Mouse (Mus musculus) neural tube, embryonic 11.5 days (tissue): Measurements from ENCODE around the gene Spint3. TPM values are rescaled to one million over a fixed set of nuclear protein-coding genes. Genes with fewer than 3 reads are reported as not detected.

ENCODE experiments used
- ATAC-seq: fragments of 200-750 bp; cut with Nextera tagmentation; 2 replicates; pipeline ENCODE4 v1.8.0; 2017; ENCODE audit warnings: moderate number of reproducible peaks, mild to moderate bottlenecking, moderate TSS enrichment, moderate library complexity; ENCODE audit not compliant: insufficient read depth, low FRiP score, low TSS enrichment
- DNase-seq: peaks from one replicate; pipeline ENCODE4 v3.0.0-alpha.2; 2015; ENCODE audit warnings: low spot score
- H3K27ac ChIP-seq: fragments of 300-500 bp; sonication (generic); 2 replicates; pipeline ENCODE4 v1.5.1; 2014; ENCODE audit warnings: low read depth, mild to moderate bottlenecking, low read length
- H3K27me3 ChIP-seq: fragments of 300-500 bp; sonication (generic); 2 replicates; pipeline ENCODE4 v1.6.1; 2014; ENCODE audit warnings: mild to moderate bottlenecking, low read length, mixed read lengths; ENCODE audit not compliant: control insufficient read depth, insufficient read depth
- H3K36me3 ChIP-seq: fragments of 300-500 bp; sonication (generic); 2 replicates; pipeline ENCODE4 v1.6.1; 2014; ENCODE audit warnings: mild to moderate bottlenecking, low read length, moderate library complexity, mixed read lengths; ENCODE audit not compliant: control insufficient read depth, insufficient read depth
- H3K4me1 ChIP-seq: fragments of 300-500 bp; sonication (generic); 2 replicates; pipeline ENCODE4 v1.6.1; 2014; ENCODE audit warnings: low read length, mixed read lengths; ENCODE audit not compliant: control insufficient read depth, insufficient read depth
- H3K4me2 ChIP-seq: fragments of 300-500 bp; sonication (generic); 2 replicates; pipeline ENCODE4 v1.6.1; 2014; ENCODE audit warnings: low read depth, mild to moderate bottlenecking, moderate library complexity
- H3K4me3 ChIP-seq: fragments of 300-500 bp; sonication (generic); 2 replicates; pipeline ENCODE4 v1.5.1; 2014; ENCODE audit warnings: low read depth, low read length
- H3K9ac ChIP-seq: fragments of 300-500 bp; sonication (generic); 2 replicates; pipeline ENCODE4 v1.6.1; 2014; ENCODE audit warnings: mild to moderate bottlenecking, low read length
- H3K9me3 ChIP-seq: fragments of 300-500 bp; sonication (generic); 2 replicates; pipeline ENCODE4 v1.6.1; 2016; ENCODE audit warnings: low read length; ENCODE audit not compliant: control insufficient read depth
- WGBS: fragments of 180-500 bp; shearing (Covaris S2); extraction: QIAGEN DNeasy Blood & Tissue Kit; methylation state at CpG from one replicate; pipeline ENCODE4 v1.1.7; 2014; 5-methylcytosine and 5-hydroxymethylcytosine counted together
- polyA plus RNA-seq: library from polyadenylated mRNA; unstranded; fragments of >200 nt; fragmentation: Nextera tagmentation; extraction: Ambion mirVana; gene quantifications from 2 replicates; pipeline ENCODE4 v1.2.1, GENCODE M21; 2014

The Spint3 gene
- polyA plus RNA-seq, 1 experiment from 2014 or later = not detected

- no peaks in the 10 kb centered on the region for H3K9me3 ChIP-seq
- H3K4me1 ChIP-seq = no peaks in the 10 kb centered on the region
- H3K27me3 ChIP-seq = no peaks in the 10 kb centered on the region
- no peak overlapping the region for H3K4me2 ChIP-seq
- H3K27ac ChIP-seq = no peak overlapping the region
- no peak overlapping the region for H3K4me3 ChIP-seq
- ATAC-seq (no peak), DNase-seq (no peak)
- 78% methylated on average over 2 of the region's 2 CpGs for WGBS
- H3K9ac ChIP-seq = no peak overlapping the region
- no peaks in the 10 kb centered on the region for H3K36me3 ChIP-seq
Measured at GRCm38 (mm10) chr2:164543745-164544144, 29.5 kb downstream of the Spint3 start.

GRCm38 (mm10) chr2:164542598-164542997, 30.7 kb downstream of the Spint3 start:
- 90% methylated on average over 7 of the region's 7 CpGs for WGBS
- H3K9me3 ChIP-seq = no peaks in the 10 kb centered on the region

GRCm38 (mm10) chr2:164542132-164542531, 31.1 kb downstream of the Spint3 start:
- WGBS = 85% methylated on average over 5 of the region's 5 CpGs
- Histone ChIP-seq H3K4me3 (no peak overlapping the region), H3K9ac (no peak overlapping the region), H3K4me1 (no peaks in the 10 kb centered on the region), H3K9me3 (no peaks in the 10 kb centered on the region), H3K36me3 (no peaks in the 10 kb centered on the region), H3K27ac (no peak overlapping the region), H3K27me3 (no peaks in the 10 kb centered on the region), H3K4me2 (no peak overlapping the region)
- DNase-seq (no peak), ATAC-seq (no peak)

More at GRCm38 (mm10) chr2:164542598-164542997, 30.7 kb downstream of the Spint3 start:
- Histone ChIP-seq H3K27me3 (no peaks in the 10 kb centered on the region), H3K36me3 (no peaks in the 10 kb centered on the region), H3K4me1 (no peaks in the 10 kb centered on the region), H3K4me2 (no peak overlapping the region), H3K9ac (no peak overlapping the region), H3K27ac (no peak overlapping the region), H3K4me3 (no peak overlapping the region)
- ATAC-seq (no peak), DNase-seq (no peak)

- no peak overlapping the region for H3K4me3 ChIP-seq
- H3K27me3 ChIP-seq = no peaks in the 10 kb centered on the region
- H3K9ac ChIP-seq = no peak overlapping the region
- DNase-seq (no peak), ATAC-seq (no peak)
- H3K4me2 ChIP-seq = no peak overlapping the region
- no peaks in the 10 kb centered on the region for H3K9me3 ChIP-seq
- no peaks in the 10 kb centered on the region for H3K36me3 ChIP-seq
- H3K4me1 ChIP-seq = no peaks in the 10 kb centered on the region
- WGBS = 53% methylated on average over 8 of the region's 8 CpGs
- no peak overlapping the region for H3K27ac ChIP-seq
Measured at GRCm38 (mm10) chr2:164540652-164541427, 32.4 kb downstream of the Spint3 start.

- no peaks in the 10 kb centered on the region for H3K27me3 ChIP-seq
- H3K36me3 ChIP-seq = no peaks in the 10 kb centered on the region
- no peaks in the 10 kb centered on the region for H3K4me1 ChIP-seq
- DNase-seq (no peak), ATAC-seq (no peak)
- no peak overlapping the region for H3K27ac ChIP-seq
- H3K4me2 ChIP-seq = no peak overlapping the region
- H3K9me3 ChIP-seq = no peaks in the 10 kb centered on the region
- whole genome bisulfite sequencing = 88% methylated on average over 4 of the region's 4 CpGs
- no peak overlapping the region for H3K4me3 ChIP-seq
- H3K9ac ChIP-seq = no peak overlapping the region
Measured at GRCm38 (mm10) chr2:164537003-164537402, 36.3 kb downstream of the Spint3 start.

GRCm38 (mm10) chr2:164534315-164534714, 38.9 kb downstream of the Spint3 start:
- WGBS = 71% methylated on average over 10 of the region's 10 CpGs
- no peak overlapping the region for H3K9ac ChIP-seq
- H3K4me2 ChIP-seq = no peak overlapping the region
- ATAC-seq (no peak), DNase-seq (no peak)
- H3K27me3 ChIP-seq = no peaks in the 10 kb centered on the region
- H3K36me3 ChIP-seq = no peaks in the 10 kb centered on the region
- H3K4me1 ChIP-seq = no peaks in the 10 kb centered on the region
- no peak overlapping the region for H3K4me3 ChIP-seq
- H3K9me3 ChIP-seq = no peaks in the 10 kb centered on the region
- no peak overlapping the region for H3K27ac ChIP-seq

GRCm38 (mm10) chr2:164531169-164531568, 42.1 kb downstream of the Spint3 start:
- Histone ChIP-seq H3K4me3 (no peak overlapping the region), H3K27me3 (no peaks in the 10 kb centered on the region), H3K9ac (no peak overlapping the region), H3K4me2 (no peak overlapping the region), H3K36me3 (no peaks in the 10 kb centered on the region), H3K9me3 (no peaks in the 10 kb centered on the region), H3K27ac (no peak overlapping the region), H3K4me1 (no peaks in the 10 kb centered on the region)
- 0% methylated on average over 3 of the region's 3 CpGs for WGBS
- DNase-seq (peak; percentile 61), ATAC-seq (peak; percentile 55; the same call in 1 of the 2 replicates)

- H3K36me3 ChIP-seq = no peaks in the 10 kb centered on the region
- no peak overlapping the region for H3K4me3 ChIP-seq
- no peaks in the 10 kb centered on the region for H3K27me3 ChIP-seq
- ATAC-seq (no peak), DNase-seq (no peak)
- no peak overlapping the region for H3K4me2 ChIP-seq
- H3K9me3 ChIP-seq = no peaks in the 10 kb centered on the region
- 76% methylated on average over 5 of the region's 5 CpGs for WGBS
- no peak overlapping the region for H3K9ac ChIP-seq
- no peaks in the 10 kb centered on the region for H3K4me1 ChIP-seq
- H3K27ac ChIP-seq = no peak overlapping the region
Measured at GRCm38 (mm10) chr2:164528557-164528956, 44.7 kb downstream of the Spint3 start.

- WGBS = 88% methylated on average over 10 of the region's 10 CpGs
- no peaks in the 10 kb centered on the region for H3K9me3 ChIP-seq
- no peak for ATAC-seq
- H3K27ac ChIP-seq = no peak overlapping the region
- no peaks in the 10 kb centered on the region for H3K4me1 ChIP-seq
- no peak for DNase-seq
- H3K9ac ChIP-seq = no peak overlapping the region
- H3K36me3 ChIP-seq = no peaks in the 10 kb centered on the region
- H3K27me3 ChIP-seq = no peaks in the 10 kb centered on the region
- H3K4me2 ChIP-seq = no peak overlapping the region
- no peak overlapping the region for H3K4me3 ChIP-seq
Measured at GRCm38 (mm10) chr2:164523301-164523773, 49.9 kb downstream of the Spint3 start.
